Mouse (Mus musculus) splenic B cell, adult 2 months (primary cell): ENCODE data around the gene Hmgcs1.

Experiments
- DNase-seq: peaks from one replicate; pipeline ENCODE4 v3.0.0-alpha.2; 2011; ENCODE audit warnings: low read depth, low spot score
- H3K27me3 ChIP-seq: 2 replicates; pipeline ENCODE4 v1.6.1; 2012; ENCODE audit warnings: mild to moderate bottlenecking, low read length, moderate library complexity, mixed read lengths; ENCODE audit not compliant: control insufficient read depth, poor library complexity, insufficient read depth, severe bottlenecking
- H3K36me3 ChIP-seq: 2 replicates; pipeline ENCODE4 v1.6.1; 2012; ENCODE audit warnings: mild to moderate bottlenecking, low read length, moderate library complexity, mixed read lengths; ENCODE audit not compliant: control insufficient read depth, poor library complexity, insufficient read depth, severe bottlenecking

Gene Hmgcs1

GRCm38 (mm10) chr13:119712463-119712862, 22.3 kb downstream of the Hmgcs1 start:
- DNase-seq: no peak
- no peaks in the 10 kb centered on the region for H3K27me3 ChIP-seq
- H3K36me3 ChIP-seq: no peaks in the 10 kb centered on the region

- H3K36me3 ChIP-seq: no peaks in the 10 kb centered on the region
- DNase-seq: no peak
- no peaks in the 10 kb centered on the region for H3K27me3 ChIP-seq
Observed at GRCm38 (mm10) chr13:119713107-119713787, 23.1 kb downstream of the Hmgcs1 start.

- Histone ChIP-seq H3K27me3 (no peaks in the 10 kb centered on the region), H3K36me3 (no peaks in the 10 kb centered on the region)
- no peak for DNase-seq
Observed at GRCm38 (mm10) chr13:119713821-119714220, 23.6 kb downstream of the Hmgcs1 start.

- DNase-seq: no peak
- Histone ChIP-seq H3K27me3 (no peaks in the 10 kb centered on the region), H3K36me3 (no peaks in the 10 kb centered on the region)
Observed at GRCm38 (mm10) chr13:119716105-119716504, 25.9 kb downstream of the Hmgcs1 start.

GRCm38 (mm10) chr13:119722447-119722846, 32.3 kb downstream of the Hmgcs1 start:
- no peak for DNase-seq
- Histone ChIP-seq H3K36me3 (no peaks in the 10 kb centered on the region), H3K27me3 (no peaks in the 10 kb centered on the region)

GRCm38 (mm10) chr13:119723368-119723767, 33.2 kb downstream of the Hmgcs1 start:
- H3K27me3 ChIP-seq: no peaks in the 10 kb centered on the region
- no peaks in the 10 kb centered on the region for H3K36me3 ChIP-seq
- DNase-seq: no peak

GRCm38 (mm10) chr13:119724541-119724940, 34.4 kb downstream of the Hmgcs1 start:
- DNase-seq: peak; percentile 15
- no peaks in the 10 kb centered on the region for H3K27me3 ChIP-seq

GRCm38 (mm10) chr13:119727608-119728387, 37.6 kb downstream of the Hmgcs1 start:
- no peak for DNase-seq
- H3K27me3 ChIP-seq: no peaks in the 10 kb centered on the region
- H3K36me3 ChIP-seq: no peaks in the 10 kb centered on the region

More at GRCm38 (mm10) chr13:119724541-119724940, 34.4 kb downstream of the Hmgcs1 start:
- no peaks in the 10 kb centered on the region for H3K36me3 ChIP-seq

- no peak for DNase-seq
- no peaks in the 10 kb centered on the region for H3K36me3 ChIP-seq
- no peaks in the 10 kb centered on the region for H3K27me3 ChIP-seq
Observed at GRCm38 (mm10) chr13:119729406-119729805, 39.2 kb downstream of the Hmgcs1 start.

- H3K27me3 ChIP-seq: no peaks in the 10 kb centered on the region
- no peak for DNase-seq
Observed at GRCm38 (mm10) chr13:119731448-119731847, 41.3 kb downstream of the Hmgcs1 start.

GRCm38 (mm10) chr13:119741390-119742237, 51.4 kb downstream of the Hmgcs1 start:
- Histone ChIP-seq H3K27me3 (no peaks in the 10 kb centered on the region), H3K36me3 (no peaks in the 10 kb centered on the region)
- no peak for DNase-seq

More at GRCm38 (mm10) chr13:119731448-119731847, 41.3 kb downstream of the Hmgcs1 start:
- no peaks in the 10 kb centered on the region for H3K36me3 ChIP-seq

GRCm38 (mm10) chr13:119742711-119743415, 52.7 kb downstream of the Hmgcs1 start:
- no peak for DNase-seq
- Histone ChIP-seq H3K27me3 (no peaks in the 10 kb centered on the region), H3K36me3 (no peaks in the 10 kb centered on the region)

- DNase-seq: no peak
- no peaks in the 10 kb centered on the region for H3K27me3 ChIP-seq
- no peaks in the 10 kb centered on the region for H3K36me3 ChIP-seq
Observed at GRCm38 (mm10) chr13:119743470-119743869, 53.3 kb downstream of the Hmgcs1 start.

GRCm38 (mm10) chr13:119746930-119747329, 56.8 kb downstream of the Hmgcs1 start:
- Histone ChIP-seq H3K36me3 (no peaks in the 10 kb centered on the region), H3K27me3 (no peaks in the 10 kb centered on the region)
- DNase-seq: no peak
